Mouse (Mus musculus): ENCODE data around the gene Adrb1. TPM values are rescaled to one million over a fixed set of nuclear protein-coding genes. Genes with fewer than 3 reads are reported as not detected.

The Adrb1 gene
- polyA plus RNA-seq (2011; ENCODE audit: insufficient read depth, insufficient read length, low read depth, missing spikeins): 0.44 and 1.0 TPM in 2 replicates

DNA sequence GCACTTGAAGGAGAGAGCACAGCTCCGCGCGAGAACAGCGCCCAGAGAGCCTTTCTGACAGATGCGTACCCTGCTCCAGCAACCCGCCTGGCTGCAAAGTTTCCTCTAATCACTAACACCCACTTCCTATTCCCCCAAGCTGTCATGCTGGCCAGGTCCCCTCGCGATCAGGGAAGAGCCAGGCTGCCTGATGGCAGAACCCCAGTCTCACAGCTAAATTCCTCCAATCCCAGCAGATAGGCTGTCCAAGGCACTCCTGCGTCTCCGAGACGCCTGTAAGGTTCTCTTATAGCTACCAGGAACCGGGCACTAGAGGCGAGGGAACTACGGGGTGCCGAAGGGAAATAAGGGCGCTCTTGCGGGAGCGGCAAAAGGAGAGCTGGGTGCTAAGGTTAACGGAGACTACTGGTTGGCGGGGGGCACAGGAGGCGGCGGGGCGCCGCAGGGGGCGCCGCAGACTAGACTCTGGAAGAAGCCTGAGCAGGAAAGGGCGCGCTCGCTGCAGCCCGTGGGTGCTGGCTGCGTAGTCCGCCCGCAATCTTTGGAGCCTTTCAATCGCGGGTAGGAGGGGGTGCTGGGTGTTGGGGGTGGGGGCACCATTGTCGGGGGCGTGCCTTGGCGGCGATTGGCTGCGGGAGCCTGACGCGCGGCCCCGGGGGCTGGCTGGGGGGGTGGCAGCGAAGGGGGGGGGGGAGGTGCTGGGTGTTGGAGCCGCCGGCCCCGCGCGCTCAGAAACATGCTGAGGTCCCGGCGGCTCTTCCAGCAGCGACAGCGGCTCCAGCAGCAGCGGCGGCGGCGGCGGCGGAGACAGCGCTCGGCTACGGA is at the start of gene Adrb1:
TSS of gene Adrb1 (plus strand) at position 813 of the 825 bp plus-strand sequence.
- H3K9ac ChIP-seq (ENCODE audit: low read depth, poor library complexity, severe bottlenecking): peak within 1 kb of the TSS; percentile 56
- peaks cover 32% of the 10 kb centered on the region for H3K27me3 ChIP-seq (ENCODE audit: control insufficient read depth, insufficient read depth, low read length, poor library complexity, severe bottlenecking)
- H3K9me3 ChIP-seq (replicated peaks; ENCODE audit: control insufficient read depth, insufficient read depth, low read length, poor library complexity, severe bottlenecking): no peaks in the 10 kb centered on the region
- peak within 1 kb of the TSS; percentile 69 for H3K4me3 ChIP-seq (ENCODE audit: low read depth, low read length)
- no peak for TF ChIP-seq CTCF (IDR thresholded peaks at IDR 0.05; ENCODE audit: low read depth, low read length)
- TF ChIP-seq EP300 (IDR thresholded peaks at IDR 0.05; ENCODE audit: insufficient read depth, low read depth, low read length): no peak
- no peak for TF ChIP-seq POLR2A (IDR thresholded peaks at IDR 0.05; ENCODE audit: insufficient read depth, low read length)
- H3K4me1 ChIP-seq (ENCODE audit: control insufficient read depth, insufficient read depth, low read length): no peaks in the 10 kb centered on the region
- H3K36me3 ChIP-seq (ENCODE audit: control insufficient read depth, insufficient read depth, low read length, poor library complexity, severe bottlenecking): no peaks in the 10 kb centered on the region
- H3K27ac ChIP-seq (ENCODE audit: insufficient read depth, low read length): no peak within 1 kb of the TSS

DNA sequence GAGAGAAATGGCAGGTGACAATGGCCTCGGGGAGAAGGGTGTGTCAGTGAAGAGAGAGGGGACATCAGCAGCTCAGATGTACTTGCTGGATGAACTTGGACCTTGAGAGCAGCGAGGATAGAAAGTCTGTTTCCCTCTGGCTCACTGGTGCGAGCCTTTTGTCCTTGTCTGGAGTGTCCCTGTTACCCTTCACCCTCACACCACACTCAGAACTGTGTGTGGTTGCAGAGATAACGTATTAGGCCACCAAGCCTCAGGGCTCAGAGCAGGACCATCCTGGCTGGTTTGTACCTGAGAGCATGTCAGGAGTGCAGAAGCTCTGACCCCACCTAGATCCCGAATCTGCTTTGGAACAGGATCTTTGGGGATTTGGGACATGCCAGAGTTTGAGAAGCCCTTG is 46.3 kb upstream of the Adrb1 start:
- Histone ChIP-seq H3K4me1 (ENCODE audit: control insufficient read depth, insufficient read depth, low read length) (no peaks in the 10 kb centered on the region), H3K4me3 (ENCODE audit: low read depth, low read length) (no peak overlapping the region), H3K9me3 (replicated peaks; ENCODE audit: control insufficient read depth, insufficient read depth, low read length, poor library complexity, severe bottlenecking) (no peaks in the 10 kb centered on the region), H3K27me3 (ENCODE audit: control insufficient read depth, insufficient read depth, low read length, poor library complexity, severe bottlenecking) (no peaks in the 10 kb centered on the region), H3K27ac (ENCODE audit: insufficient read depth, low read length) (no peak overlapping the region), H3K36me3 (ENCODE audit: control insufficient read depth, insufficient read depth, low read length, poor library complexity, severe bottlenecking) (no peaks in the 10 kb centered on the region), H3K9ac (ENCODE audit: low read depth, poor library complexity, severe bottlenecking) (no peak overlapping the region)
- TF ChIP-seq EP300 (IDR thresholded peaks at IDR 0.05; ENCODE audit: insufficient read depth, low read depth, low read length) (no peak), POLR2A (IDR thresholded peaks at IDR 0.05; ENCODE audit: insufficient read depth, low read length) (no peak), CTCF (IDR thresholded peaks at IDR 0.05; ENCODE audit: low read depth, low read length) (no peak)

- no peaks in the 10 kb centered on the region for H3K36me3 ChIP-seq (ENCODE audit: control insufficient read depth, insufficient read depth, low read length, poor library complexity, severe bottlenecking)
- no peaks in the 10 kb centered on the region for H3K4me1 ChIP-seq (ENCODE audit: control insufficient read depth, insufficient read depth, low read length)
- H3K9ac ChIP-seq (ENCODE audit: low read depth, poor library complexity, severe bottlenecking): no peak overlapping the region
- no peak overlapping the region for H3K4me3 ChIP-seq (ENCODE audit: low read depth, low read length)
- no peak for TF ChIP-seq POLR2A (IDR thresholded peaks at IDR 0.05; ENCODE audit: insufficient read depth, low read length)
- TF ChIP-seq CTCF (IDR thresholded peaks at IDR 0.05; ENCODE audit: low read depth, low read length): no peak
- TF ChIP-seq EP300 (IDR thresholded peaks at IDR 0.05; ENCODE audit: insufficient read depth, low read depth, low read length): no peak
- no peaks in the 10 kb centered on the region for H3K27me3 ChIP-seq (ENCODE audit: control insufficient read depth, insufficient read depth, low read length, poor library complexity, severe bottlenecking)
- H3K27ac ChIP-seq (ENCODE audit: insufficient read depth, low read length): no peak overlapping the region
- H3K9me3 ChIP-seq (replicated peaks; ENCODE audit: control insufficient read depth, insufficient read depth, low read length, poor library complexity, severe bottlenecking): no peaks in the 10 kb centered on the region
These were observed 45.5 kb upstream of the Adrb1 start for GRCm38 (mm10) chr19:56676506-56676905.

GRCm38 (mm10) chr19:56677611-56678010 is 44.4 kb upstream of the Adrb1 start:
- no peaks in the 10 kb centered on the region for H3K4me1 ChIP-seq (ENCODE audit: control insufficient read depth, insufficient read depth, low read length)
- no peak overlapping the region for H3K9ac ChIP-seq (ENCODE audit: low read depth, poor library complexity, severe bottlenecking)
- no peak for TF ChIP-seq POLR2A (IDR thresholded peaks at IDR 0.05; ENCODE audit: insufficient read depth, low read length)
- no peak for TF ChIP-seq EP300 (IDR thresholded peaks at IDR 0.05; ENCODE audit: insufficient read depth, low read depth, low read length)
- TF ChIP-seq CTCF (IDR thresholded peaks at IDR 0.05; ENCODE audit: low read depth, low read length): no peak
- no peaks in the 10 kb centered on the region for H3K27me3 ChIP-seq (ENCODE audit: control insufficient read depth, insufficient read depth, low read length, poor library complexity, severe bottlenecking)
- no peaks in the 10 kb centered on the region for H3K9me3 ChIP-seq (replicated peaks; ENCODE audit: control insufficient read depth, insufficient read depth, low read length, poor library complexity, severe bottlenecking)
- H3K27ac ChIP-seq (ENCODE audit: insufficient read depth, low read length): no peak overlapping the region
- H3K36me3 ChIP-seq (ENCODE audit: control insufficient read depth, insufficient read depth, low read length, poor library complexity, severe bottlenecking): no peaks in the 10 kb centered on the region
- H3K4me3 ChIP-seq (ENCODE audit: low read depth, low read length): no peak overlapping the region

DNA sequence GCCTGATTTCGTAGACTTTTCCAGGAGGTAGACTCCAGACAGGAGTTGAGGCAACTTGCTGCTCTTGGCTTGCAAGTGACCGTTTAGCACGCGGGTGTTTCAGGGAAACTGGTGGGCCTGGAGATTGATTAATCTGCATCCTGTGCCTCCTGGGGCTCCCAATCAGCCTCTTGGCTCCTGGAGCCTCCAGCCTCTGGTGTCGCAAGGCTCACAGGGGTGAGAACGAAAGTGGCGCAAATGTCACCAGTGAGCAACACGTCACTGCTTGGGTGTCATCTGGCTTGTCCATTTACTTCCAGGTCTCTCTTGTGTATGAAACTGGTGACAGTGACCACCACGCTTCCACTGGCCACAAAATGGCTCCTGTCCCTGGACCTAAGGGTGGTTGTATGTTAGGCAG is 43.5 kb upstream of the Adrb1 start:
- Histone ChIP-seq H3K27ac (ENCODE audit: insufficient read depth, low read length) (no peak overlapping the region), H3K9me3 (replicated peaks; ENCODE audit: control insufficient read depth, insufficient read depth, low read length, poor library complexity, severe bottlenecking) (no peaks in the 10 kb centered on the region), H3K4me3 (ENCODE audit: low read depth, low read length) (no peak overlapping the region), H3K36me3 (ENCODE audit: control insufficient read depth, insufficient read depth, low read length, poor library complexity, severe bottlenecking) (no peaks in the 10 kb centered on the region), H3K27me3 (ENCODE audit: control insufficient read depth, insufficient read depth, low read length, poor library complexity, severe bottlenecking) (no peaks in the 10 kb centered on the region), H3K4me1 (ENCODE audit: control insufficient read depth, insufficient read depth, low read length) (no peaks in the 10 kb centered on the region), H3K9ac (ENCODE audit: low read depth, poor library complexity, severe bottlenecking) (no peak overlapping the region)
- TF ChIP-seq POLR2A (IDR thresholded peaks at IDR 0.05; ENCODE audit: insufficient read depth, low read length): no peak
- no peak for TF ChIP-seq EP300 (IDR thresholded peaks at IDR 0.05; ENCODE audit: insufficient read depth, low read depth, low read length)

- no peaks in the 10 kb centered on the region for H3K9me3 ChIP-seq (replicated peaks; ENCODE audit: control insufficient read depth, insufficient read depth, low read length, poor library complexity, severe bottlenecking)
- H3K27ac ChIP-seq (ENCODE audit: insufficient read depth, low read length): no peak overlapping the region
- no peaks in the 10 kb centered on the region for H3K36me3 ChIP-seq (ENCODE audit: control insufficient read depth, insufficient read depth, low read length, poor library complexity, severe bottlenecking)
- H3K27me3 ChIP-seq (ENCODE audit: control insufficient read depth, insufficient read depth, low read length, poor library complexity, severe bottlenecking): no peaks in the 10 kb centered on the region
- no peak overlapping the region for H3K4me3 ChIP-seq (ENCODE audit: low read depth, low read length)
- TF ChIP-seq POLR2A (IDR thresholded peaks at IDR 0.05; ENCODE audit: insufficient read depth, low read length) (no peak), CTCF (IDR thresholded peaks at IDR 0.05; ENCODE audit: low read depth, low read length) (no peak), EP300 (IDR thresholded peaks at IDR 0.05; ENCODE audit: insufficient read depth, low read depth, low read length) (no peak)
- H3K9ac ChIP-seq (ENCODE audit: low read depth, poor library complexity, severe bottlenecking): no peak overlapping the region
- no peaks in the 10 kb centered on the region for H3K4me1 ChIP-seq (ENCODE audit: control insufficient read depth, insufficient read depth, low read length)
These were observed 42.6 kb upstream of the Adrb1 start for GRCm38 (mm10) chr19:56679213-56679965.

Data from ES-Bruce4 (cell line).